Mouse (Mus musculus) NIH3T3 (cell line): ENCODE measurements around the gene Pacs2.

Experiments
- DNase-seq: peaks from one replicate; pipeline ENCODE4 v3.0.0-alpha.2; 2012; ENCODE audit warnings: low read depth

Gene Pacs2

GRCm38 (mm10) chr12:113013604-113014558 lies at the start of gene Pacs2:
Gene Pacs2, plus strand, starts transcription at chr12:113014508.
- peak; percentile 97 for DNase-seq

GRCm38 (mm10) chr12:112965783-112966182 lies 48.5 kb upstream of the Pacs2 start:
- DNase-seq = no peak

- DNase-seq = no peak
These were observed 45.4 kb upstream of the Pacs2 start for GRCm38 (mm10) chr12:112968943-112969342.

- no peak for DNase-seq
These were observed 44.7 kb upstream of the Pacs2 start for GRCm38 (mm10) chr12:112969616-112970015.

- DNase-seq = no peak
These were observed 39.6 kb upstream of the Pacs2 start for GRCm38 (mm10) chr12:112974736-112975135.

- DNase-seq = peak; percentile 83
These were observed 37.8 kb upstream of the Pacs2 start, which contains the start of gene Btbd6 for GRCm38 (mm10) chr12:112976371-112977073. Gene Btbd6, plus strand, starts transcription at chr12:112976482.

GRCm38 (mm10) chr12:112977156-112977555 lies 37.2 kb upstream of the Pacs2 start:
- DNase-seq = no peak

GRCm38 (mm10) chr12:112982031-112982430 lies 32.3 kb upstream of the Pacs2 start:
- no peak for DNase-seq

- no peak for DNase-seq
These were observed 29.0 kb upstream of the Pacs2 start for GRCm38 (mm10) chr12:112985346-112985745.

GRCm38 (mm10) chr12:112987877-112988276 lies 26.4 kb upstream of the Pacs2 start:
- DNase-seq = peak; percentile 40

GRCm38 (mm10) chr12:112990706-112991405 lies 23.5 kb upstream of the Pacs2 start:
- peak; percentile 77 for DNase-seq

- DNase-seq = no peak
These were observed 22.9 kb upstream of the Pacs2 start for GRCm38 (mm10) chr12:112991444-112991843.

- DNase-seq = no peak
These were observed 20.2 kb upstream of the Pacs2 start for GRCm38 (mm10) chr12:112994153-112994552.

GRCm38 (mm10) chr12:112999569-113000293 lies 14.6 kb upstream of the Pacs2 start:
- DNase-seq = no peak

- peak; percentile 99 for DNase-seq
These were observed 13.8 kb upstream of the Pacs2 start, which contains the start of gene Brf1 for GRCm38 (mm10) chr12:113000294-113001132. Gene Brf1, minus strand, starts transcription at chr12:113000704.

- no peak for DNase-seq
These were observed 13.2 kb upstream of the Pacs2 start for GRCm38 (mm10) chr12:113001133-113001474.

GRCm38 (mm10) chr12:113002667-113003066 lies 11.6 kb upstream of the Pacs2 start:
- DNase-seq = peak; percentile 43

GRCm38 (mm10) chr12:113004011-113004410 lies 10.3 kb upstream of the Pacs2 start:
- DNase-seq = no peak

GRCm38 (mm10) chr12:113004993-113005392 lies 9.3 kb upstream of the Pacs2 start:
- peak; percentile 75 for DNase-seq

GRCm38 (mm10) chr12:113011702-113012360 lies 2.5 kb upstream of the Pacs2 start:
- peak; percentile 80 for DNase-seq
